ENCODE assay signal across 26 mouse cellular contexts in genomic region chr7:118240402-118240801, GRCm38 (mm10). TPM values are rescaled to one million over a fixed set of nuclear protein-coding genes. Genes with fewer than 3 reads are reported as not detected.
DNase-seq lines count a peak whose midpoint lies in the region; ATAC-seq and TF ChIP-seq lines count a peak whose summit lies in the region.
"Had no signal": no experiment of that assay in that cellular context is flagged by ENCODE, and none has a peak within 500 bp of the region (broad histone marks: within the 10 kb centered on the region; RNA-seq: fewer than 3 reads in every experiment).

No protein-coding gene starts in this region.

- ATAC-seq in heart, embryonic 11.5 days (replicated peaks; ENCODE audit: insufficient number of reproducible peaks, low FRiP score, low TSS enrichment) = no peak
- no peak for ATAC-seq in hindbrain, embryonic 14.5 days (ENCODE audit: low FRiP score)
- ATAC-seq: CD4-positive, CD25-positive, alpha-beta regulatory T cell, adult 4 months; forebrain, embryonic 14.5 days; forebrain, embryonic 16.5 days had no signal

- TF ChIP-seq CTCF in CH12.LX (conservative IDR thresholded peaks at IDR 0.05 in 1 of 2, IDR thresholded peaks at IDR 0.05 in 1 of 2; ENCODE audit: low read depth in 2 of 2, low read length in 2 of 2) (no peak), MEL (IDR thresholded peaks at IDR 0.05 in 2 of 3, conservative IDR thresholded peaks at IDR 0.05 in 1 of 3; ENCODE audit: control insufficient read depth in 1 of 3, insufficient read depth in 1 of 3, low read depth in 2 of 3, low read length in 3 of 3, poor library complexity in 1 of 3, severe bottlenecking in 1 of 3) (no peak)

- H3K79me2 ChIP-seq in CH12.LX (replicated peaks; ENCODE audit: control insufficient read depth, extremely low read depth, insufficient read depth, poor library complexity, severe bottlenecking) (peaks cover 72% of the 10 kb centered on the region), MEL (ENCODE audit: control insufficient read depth, insufficient read depth, low read length, poor library complexity) (peaks cover 68% of the 10 kb centered on the region)

- no peak overlapping the region for H3K9ac ChIP-seq in CH12.LX (ENCODE audit: insufficient read depth, low read depth)
- H3K9ac ChIP-seq in MEL (ENCODE audit: control insufficient read depth, low read depth, low read length, poor library complexity, severe bottlenecking) = no peak overlapping the region
- H3K9ac ChIP-seq in heart, embryonic 11.5 days (ENCODE audit: low read depth, low read length) = no peak overlapping the region
- no peak overlapping the region for H3K9ac ChIP-seq in hindbrain, embryonic 14.5 days
- H3K9ac ChIP-seq: embryonic facial prominence, embryonic 13.5 days; embryonic facial prominence, embryonic 15.5 days; forebrain, embryonic 12.5 days had no signal

- dilution Hi-C loops in CH12.LX (cut with MboI; ENCODE audit: extremely low pct_ligation_motif_present, extremely low pct_unique_long_range_greater_than_20kb, low sequenced_read_pairs) = no loop called here

- no peak for TF ChIP-seq POLR2A in CH12.LX (IDR thresholded peaks at IDR 0.05; ENCODE audit: low read depth, low read length)
- no peak for TF ChIP-seq POLR2A in MEL (IDR thresholded peaks at IDR 0.05; ENCODE audit: control insufficient read depth in 1 of 2, insufficient read depth in 1 of 2, low read depth in 1 of 2, low read length in 2 of 2, poor library complexity in 1 of 2)

- in situ Hi-C loops in CH12.LX (cut with MboI; ENCODE audit: low pct_ligation_motif_present, low pct_unique_long_range_greater_than_20kb, low sequenced_read_pairs) = no loop called here

- no peak for TF ChIP-seq EP300 in CH12.LX (IDR thresholded peaks at IDR 0.05; ENCODE audit: low read length)
- no peak for TF ChIP-seq EP300 in MEL (IDR thresholded peaks at IDR 0.05; ENCODE audit: low read depth in 1 of 2, low read length in 2 of 2)

- H3K4me1 ChIP-seq in CH12.LX (ENCODE audit: control insufficient read depth in 1 of 2, insufficient read depth in 2 of 2) = peaks cover 4 to 41% of the 10 kb centered on the region in 2 experiments; a peak in 2 of 4 replicates
- peaks cover 2 to 17% of the 10 kb centered on the region in 2 experiments; a peak in 3 of 4 replicates for H3K4me1 ChIP-seq in MEL (ENCODE audit: control insufficient read depth in 1 of 2, insufficient read depth in 2 of 2, low read length in 2 of 2)
- H3K4me1 ChIP-seq in heart, embryonic 11.5 days (ENCODE audit: control insufficient read depth, insufficient read depth, low read length) = 0 out of 2 replicates have a peak, but pooled peaks cover 3% of the 10 kb centered on the region
- H3K4me1 ChIP-seq in hindbrain, embryonic 14.5 days (replicated peaks; ENCODE audit: control insufficient read depth, insufficient read depth, low read length) = peaks cover 18% of the 10 kb centered on the region

- DNase-seq in 416B (ENCODE audit: low read depth) = peak; percentile 55
- DNase-seq in CH12.LX (ENCODE audit: extremely low read depth) = peak; percentile 31
- peak; percentile 60 for DNase-seq in MEL (ENCODE audit: low read depth, low spot score)
- DNase-seq in hindbrain, embryonic 14.5 days (ENCODE audit: low spot score) = no peak
- no peak for DNase-seq in lung, postnatal 4 days
- DNase-seq: adrenal gland, adult 2 months; adrenal gland, postnatal 10 days; adrenal gland, postnatal 25 days; B cell, adult 2 months; cerebellum, adult 11 months; cerebellum, adult 18-20 months; cerebellum, adult 8-10 months; cerebellum, adult 9-11 months; cerebellum, postnatal 14 days; cerebellum, postnatal 36 days; embryo, embryonic 11 days had no signal

- TF ChIP-seq RAD21 in CH12.LX (IDR thresholded peaks at IDR 0.05; ENCODE audit: low read depth, low read length) (no peak), MEL (IDR thresholded peaks at IDR 0.05; ENCODE audit: low read depth, low read length) (no peak)

- no peak overlapping the region for H3K4me3 ChIP-seq in CH12.LX (replicated peaks in 1 of 3; ENCODE audit: low read depth in 2 of 3, low read length in 2 of 3, poor library complexity in 1 of 3)
- no peak overlapping the region for H3K4me3 ChIP-seq in MEL (ENCODE audit: control insufficient read depth in 1 of 2, insufficient read depth in 1 of 2, low read depth in 2 of 2, low read length in 2 of 2)
- no peak overlapping the region for H3K4me3 ChIP-seq in heart, embryonic 11.5 days (ENCODE audit: low read depth, low read length)
- H3K4me3 ChIP-seq in hindbrain, embryonic 14.5 days (replicated peaks; ENCODE audit: low read length) = no peak overlapping the region
- H3K4me3 ChIP-seq: embryonic facial prominence, embryonic 13.5 days; embryonic facial prominence, embryonic 15.5 days; erythroblast, embryonic 14.5 days; forebrain, embryonic 10.5 days; forebrain, embryonic 12.5 days had no signal

- no peak overlapping the region for H3K4me2 ChIP-seq in CH12.LX (ENCODE audit: insufficient read depth, low read depth, poor library complexity, severe bottlenecking)
- H3K4me2 ChIP-seq in heart, embryonic 11.5 days = no peak overlapping the region
- no peak overlapping the region for H3K4me2 ChIP-seq in hindbrain, embryonic 14.5 days (replicated peaks)
- H3K4me2 ChIP-seq: embryonic facial prominence, embryonic 13.5 days; embryonic facial prominence, embryonic 15.5 days; forebrain, embryonic 12.5 days had no signal

- H3K27ac ChIP-seq in CH12.LX (ENCODE audit: insufficient read depth, low read depth) (no peak overlapping the region), MEL (ENCODE audit: control insufficient read depth, low read depth, low read length) (no peak overlapping the region)
- H3K27ac ChIP-seq in heart, embryonic 11.5 days (ENCODE audit: low read depth, low read length) = no peak overlapping the region
- H3K27ac ChIP-seq in hindbrain, embryonic 14.5 days = no peak overlapping the region
- H3K27ac ChIP-seq: embryonic facial prominence, embryonic 13.5 days; embryonic facial prominence, embryonic 15.5 days; forebrain, embryonic 10.5 days; forebrain, embryonic 12.5 days had no signal

- no peaks in the 10 kb centered on the region for H3K27me3 ChIP-seq in CH12.LX (replicated peaks)
- H3K27me3 ChIP-seq in MEL (ENCODE audit: control insufficient read depth in 1 of 2, insufficient read depth in 2 of 2, low read length in 2 of 2) = no peaks in the 10 kb centered on the region
- H3K27me3 ChIP-seq in heart, embryonic 11.5 days (ENCODE audit: control insufficient read depth, insufficient read depth, low read length) = no peaks in the 10 kb centered on the region
- H3K27me3 ChIP-seq in hindbrain, embryonic 14.5 days (ENCODE audit: control insufficient read depth, insufficient read depth, low read length) = no peaks in the 10 kb centered on the region
- H3K27me3 ChIP-seq: embryonic facial prominence, embryonic 13.5 days; embryonic facial prominence, embryonic 15.5 days; forebrain, embryonic 12.5 days had no signal

- H3K36me3 ChIP-seq in CH12.LX (replicated peaks in 1 of 2; ENCODE audit: control insufficient read depth in 1 of 2, insufficient read depth in 1 of 2, low read length in 1 of 2) (peaks cover 0 to 10% of the 10 kb centered on the region in 2 experiments), MEL (ENCODE audit: control insufficient read depth in 1 of 2, insufficient read depth in 2 of 2, low read length in 2 of 2) (peaks cover 3 to 50% of the 10 kb centered on the region in 2 experiments)
- H3K36me3 ChIP-seq in heart, embryonic 11.5 days (ENCODE audit: control insufficient read depth, insufficient read depth, low read length) = no peaks in the 10 kb centered on the region
- H3K36me3 ChIP-seq in hindbrain, embryonic 14.5 days (replicated peaks; ENCODE audit: control insufficient read depth, insufficient read depth) = no peaks in the 10 kb centered on the region
- H3K36me3 ChIP-seq: embryonic facial prominence, embryonic 13.5 days; embryonic facial prominence, embryonic 15.5 days; forebrain, embryonic 12.5 days had no signal

- peaks cover 5% of the 10 kb centered on the region for H3K9me3 ChIP-seq in CH12.LX (replicated peaks; ENCODE audit: low read length)
- H3K9me3 ChIP-seq in MEL (replicated peaks; ENCODE audit: insufficient read depth, low read length) = no peaks in the 10 kb centered on the region
- H3K9me3 ChIP-seq in heart, embryonic 11.5 days (replicated peaks; ENCODE audit: control insufficient read depth, low read length) = peaks cover 3% of the 10 kb centered on the region; the same call in 1 of the 2 replicates
- no peaks in the 10 kb centered on the region for H3K9me3 ChIP-seq in hindbrain, embryonic 14.5 days (ENCODE audit: control insufficient read depth, low read length)
- H3K9me3 ChIP-seq: embryonic facial prominence, embryonic 13.5 days; embryonic facial prominence, embryonic 15.5 days; forebrain, embryonic 10.5 days; forebrain, embryonic 12.5 days; G1E had no signal

TF ChIP-seq in CH12.LX, 34 proteins besides CTCF, POLR2A, EP300 and RAD21:
- TF ChIP-seq UBTF (IDR thresholded peaks at IDR 0.05; ENCODE audit: low read depth, low read length) (no peak), ZKSCAN1 (IDR thresholded peaks at IDR 0.05; ENCODE audit: borderline replicate concordance, low read depth, low read length) (no peak), CHD2 (IDR thresholded peaks at IDR 0.05; ENCODE audit: low read length) (no peak), USF1 (IDR thresholded peaks at IDR 0.05; ENCODE audit: low read depth, low read length) (no peak), RCOR1 (conservative IDR thresholded peaks at IDR 0.05; ENCODE audit: low read depth, low read length) (no peak), SIN3A (IDR thresholded peaks at IDR 0.05; ENCODE audit: low read length) (0 out of 2 replicates have a peak, but pooled peaks have one; percentile 22)

TF ChIP-seq in MEL, 35 proteins besides CTCF, POLR2A, EP300 and RAD21 (continues in another document):
- TF ChIP-seq ETS1 (IDR thresholded peaks at IDR 0.05; ENCODE audit: low read depth, low read length) = peak; percentile 55; the same call in 1 of the 2 replicates
- TF ChIP-seq MAFK (IDR thresholded peaks at IDR 0.05; ENCODE audit: borderline replicate concordance, low read depth, low read length) = no peak
- no peak for TF ChIP-seq UBTF (IDR thresholded peaks at IDR 0.05; ENCODE audit: borderline replicate concordance, insufficient read depth, low read depth, low read length)
- TF ChIP-seq TBP (IDR thresholded peaks at IDR 0.05; ENCODE audit: low read depth, low read length) = no peak
- no peak for TF ChIP-seq GABPA (IDR thresholded peaks at IDR 0.05; ENCODE audit: low read depth, low read length)
- no peak for TF ChIP-seq NRF1 (IDR thresholded peaks at IDR 0.05; ENCODE audit: insufficient read depth, low read depth, low read length, poor library complexity, severe bottlenecking)
- no peak for TF ChIP-seq ZKSCAN1 (IDR thresholded peaks at IDR 0.05; ENCODE audit: low read depth, low read length)

RNA-seq across cellular contexts. Expression of gene Smg1, which starts 3.1 kb away (rescaled TPM):
- total RNA-seq in CH12.LX (2012; rRNA removed) (28.0 and 29.2 TPM in 2 replicates), CH12.LX (2014; rRNA removed) (16.1 and 17.7 TPM in 2 replicates), MEL (2012; rRNA removed) (24.2 and 26.6 TPM in 2 replicates)
- polyA plus RNA-seq in CH12.LX (2012; ENCODE audit: insufficient read length, low read depth) (33.2 and 35.0 TPM in 2 replicates), MEL (2012; ENCODE audit: insufficient read depth in 1 of 2, insufficient read length in 2 of 2, low read depth in 1 of 2, low replicate concordance in 2 of 2, missing spikeins in 1 of 2) (10 to 100 TPM; 32.6 to 49.6 TPM)
- 10.4 and 19.0 TPM in 2 replicates for polyA plus RNA-seq in heart, embryonic 11.5 days (2014; fragmentation: Nextera tagmentation; extraction: Ambion mirVana)
- polyA plus RNA-seq in hindbrain, embryonic 14.5 days (2014; fragmentation: Nextera tagmentation; extraction: Ambion mirVana) = 27.8 and 28.6 TPM in 2 replicates

Comparison
In these comparisons a context has a peak if more than half of its experiments do, and no peak if none do; other contexts are left out.
1. DNase-seq: peak in 416B (single experiment), CH12.LX (single experiment) and MEL (single experiment); none in hindbrain, embryonic 14.5 days (single experiment) and lung, postnatal 4 days (0 of 2).